Mouse (Mus musculus) ES-E14 (cell line): Measurements from ENCODE around the gene AC124502.3.

ENCODE experiments used
- MAFK ChIP-seq: IDR thresholded peaks from 2 replicates; pipeline ENCODE4 v1.6.1; 2014; ENCODE audit warnings: mild to moderate bottlenecking, low read depth, low read length, inconsistent platforms; ENCODE audit not compliant: insufficient read depth
- ZC3H11A ChIP-seq: IDR thresholded peaks from 2 replicates; pipeline ENCODE4 v1.6.1; 2012; ENCODE audit warnings: low read depth, mild to moderate bottlenecking, inconsistent platforms, low read length, borderline replicate concordance

DNA sequence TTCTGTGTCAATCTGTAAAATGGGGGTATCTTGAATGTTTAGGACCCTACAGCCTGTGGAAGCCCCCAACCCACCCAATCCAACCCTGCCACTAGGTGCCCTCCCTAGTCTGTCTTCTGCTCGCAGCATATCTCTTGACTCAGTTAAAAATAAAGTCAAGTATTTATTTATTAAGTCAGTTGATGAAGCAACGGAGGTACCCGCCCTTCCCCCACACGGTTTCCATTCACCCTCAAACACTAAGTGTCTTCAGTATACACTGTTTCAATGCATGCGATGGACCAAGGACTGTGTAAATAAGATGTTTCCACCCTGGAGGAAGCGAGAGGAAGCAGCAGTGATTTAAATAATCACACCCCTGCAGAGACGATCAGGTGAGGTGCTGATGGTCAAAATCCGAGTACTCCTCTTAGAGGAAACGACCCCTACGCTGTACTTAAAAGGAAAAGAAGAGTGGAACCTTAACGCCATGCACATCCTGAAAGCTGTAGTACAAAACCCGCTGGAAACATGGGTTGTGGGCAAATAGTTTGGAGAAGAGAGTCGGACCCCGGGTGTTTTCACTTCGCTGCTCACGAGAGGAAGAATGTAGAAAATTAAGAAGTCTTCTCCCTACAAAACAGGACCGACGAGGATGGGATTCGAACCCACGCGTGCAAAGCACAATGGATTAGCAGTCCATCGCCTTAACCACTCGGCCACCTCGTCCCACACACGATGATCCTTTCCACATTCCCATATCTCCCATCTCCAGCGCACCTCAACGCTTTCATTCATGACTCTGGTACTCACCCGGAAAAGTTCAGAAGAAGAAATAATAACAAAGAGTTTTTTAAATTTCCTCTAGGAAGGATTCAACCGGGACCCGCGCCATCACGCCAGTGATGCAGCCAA lies 766 bp upstream of the AC124502.3 start:
- peak; percentile 74 for TF ChIP-seq MAFK
- no peak for TF ChIP-seq ZC3H11A
